Mouse (Mus musculus): ENCODE measurements around the gene 4930426L09Rik.

- TF ChIP-seq EP300 (IDR thresholded peaks at IDR 0.05; ENCODE audit: insufficient read depth, low read depth, low read length) (no peak), POLR2A (IDR thresholded peaks at IDR 0.05; ENCODE audit: insufficient read depth, low read length) (no peak), CTCF (IDR thresholded peaks at IDR 0.05; ENCODE audit: low read depth, low read length) (no peak)
These were observed 27.7 kb upstream of the 4930426L09Rik start for GRCm38 (mm10) chr2:18970461-18970860.

Measured in ES-Bruce4 (cell line).